Mouse (Mus musculus): ENCODE results near the gene Gm42791. TPM values are rescaled to one million over a fixed set of nuclear protein-coding genes. Genes with fewer than 3 reads are reported as not detected.

The Gm42791 gene
- polyA plus RNA-seq, 1 experiment, result not detected

DNA sequence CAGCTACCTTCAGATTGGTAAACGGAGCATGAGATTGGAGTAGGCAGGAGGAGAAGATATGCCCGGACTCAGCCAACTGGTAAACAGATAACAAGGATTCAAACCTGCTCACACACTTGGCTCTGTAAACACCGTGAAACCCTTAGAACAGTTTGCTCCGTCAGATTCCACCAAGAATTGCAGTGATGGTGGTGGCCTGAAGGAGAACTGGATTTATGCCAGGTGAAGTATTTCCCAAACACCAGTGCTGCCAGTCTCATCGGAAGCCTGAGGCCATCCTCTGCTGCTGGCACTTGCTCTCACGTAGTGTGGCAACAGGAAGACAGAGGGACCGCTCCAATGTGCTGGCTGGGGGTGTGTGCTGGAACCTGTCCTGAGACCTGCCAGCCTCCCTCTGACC lies 12.6 kb downstream of the Gm42791 start:
- DNase-seq (ENCODE audit: extremely low spot score in 1 of 2, low spot score in 1 of 2), result no peak

DNA sequence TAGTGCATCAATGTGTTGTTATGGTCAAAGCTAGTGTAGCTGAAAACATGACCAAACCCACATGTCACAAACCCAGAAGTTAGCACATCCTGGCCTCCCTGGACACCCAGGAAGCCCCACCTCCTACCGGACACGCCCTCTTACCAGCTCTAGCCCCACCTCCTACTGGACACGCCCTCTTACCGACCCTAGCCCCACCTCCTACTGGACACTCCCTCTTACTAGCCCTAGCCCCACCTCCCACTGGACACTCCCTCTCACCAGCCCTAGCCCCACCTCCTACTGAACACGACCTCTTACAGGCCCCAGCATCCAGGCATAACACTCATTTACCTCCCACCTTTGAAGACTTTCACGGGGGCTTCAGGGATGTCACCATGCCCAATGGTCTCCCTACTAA lies 14.3 kb downstream of the Gm42791 start:
- no peak for DNase-seq (ENCODE audit: extremely low spot score in 1 of 2, low spot score in 1 of 2)

DNA sequence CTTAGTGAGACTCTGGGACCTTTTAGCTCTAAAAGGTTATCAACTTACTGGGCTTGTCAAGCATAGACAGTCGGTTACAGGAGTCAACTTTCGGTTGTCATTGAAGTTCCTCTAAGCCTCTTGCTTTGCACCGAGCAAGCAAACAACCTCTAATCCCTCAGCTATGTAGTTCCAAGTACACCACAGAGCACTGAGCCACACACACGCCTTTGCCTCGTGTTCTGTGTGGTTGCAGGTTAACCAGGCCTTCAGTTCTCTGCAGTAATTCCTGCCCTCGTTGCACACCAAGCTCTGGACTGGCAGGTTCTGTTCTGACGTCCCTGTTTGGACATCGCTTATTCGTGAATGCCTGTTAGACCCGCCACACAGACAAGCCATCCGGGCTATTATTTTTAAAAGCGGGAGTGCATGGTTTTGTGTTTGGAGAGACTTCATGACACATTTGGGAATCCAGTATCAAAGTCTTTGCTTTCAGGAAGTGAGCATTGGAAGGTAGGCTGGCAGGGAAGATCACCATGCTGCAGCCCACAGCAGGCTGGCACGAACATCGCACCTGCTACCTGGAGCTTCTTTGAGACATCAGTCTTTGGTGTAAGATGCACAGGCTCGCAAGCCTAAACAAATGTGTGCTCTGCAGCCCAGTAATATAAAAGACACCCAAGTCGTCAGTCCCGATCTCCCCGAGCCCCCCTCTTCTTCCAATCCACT lies 16.3 kb downstream of the Gm42791 start:
- DNase-seq (ENCODE audit: extremely low spot score in 1 of 2, low spot score in 1 of 2), result no peak

DNA sequence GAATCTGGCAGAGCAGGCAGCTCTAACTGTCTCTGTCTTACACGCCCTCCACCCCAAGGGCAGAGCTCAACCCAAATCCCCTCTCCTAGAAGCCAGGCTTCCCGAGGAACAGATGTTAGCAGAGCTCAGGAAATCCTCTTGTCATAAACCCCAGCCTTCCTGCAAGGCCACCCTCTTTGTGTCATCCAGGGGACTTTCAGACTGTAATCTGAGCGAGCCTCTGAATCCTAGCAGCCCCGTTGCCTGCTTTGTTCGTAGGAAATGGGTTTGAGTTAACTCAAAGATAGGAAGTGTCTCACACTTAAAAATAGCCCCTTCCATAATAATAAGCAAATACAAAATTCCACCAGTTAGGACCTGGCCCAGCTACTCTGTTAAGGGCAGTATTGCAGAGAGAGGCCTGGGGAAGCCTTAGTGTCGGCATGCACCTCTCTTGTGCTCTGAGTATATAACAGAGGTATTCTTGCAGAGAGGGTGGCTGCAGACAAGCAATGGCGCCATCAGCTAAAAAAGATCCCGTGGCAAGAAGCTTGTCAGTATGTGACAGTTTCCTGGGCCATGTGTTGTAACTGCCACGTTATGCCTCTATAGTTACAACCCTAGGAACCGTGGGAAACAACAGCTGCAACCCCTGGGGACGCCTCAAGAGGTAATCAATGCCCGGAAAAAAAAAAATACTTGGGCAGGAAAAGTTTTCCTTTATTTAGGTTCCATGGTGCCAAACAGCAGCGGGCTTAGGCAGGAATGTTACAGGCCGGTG lies 17.1 kb downstream of the Gm42791 start:
- DNase-seq (ENCODE audit: extremely low spot score in 1 of 2, low spot score in 1 of 2), result no peak

DNA sequence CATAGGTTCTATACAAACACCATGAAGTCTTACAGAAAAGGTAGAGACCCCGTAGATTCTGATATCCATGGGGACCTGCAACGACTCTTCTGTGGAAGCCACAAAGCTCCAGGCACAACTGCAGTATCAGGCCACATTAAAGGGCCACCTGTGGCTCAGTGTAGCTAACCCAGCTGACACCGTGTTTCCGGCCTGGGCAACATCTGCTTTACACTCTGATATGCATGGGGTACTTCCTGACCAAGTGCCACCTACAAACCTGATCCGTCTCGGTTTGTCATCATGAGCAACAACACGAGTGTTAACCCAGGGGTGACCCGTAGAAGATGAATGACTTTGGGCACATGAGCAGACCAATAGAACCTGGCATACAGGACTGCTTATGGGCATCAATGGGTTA lies 18.1 kb downstream of the Gm42791 start:
- no peak for DNase-seq (ENCODE audit: extremely low spot score in 1 of 2, low spot score in 1 of 2)

DNA sequence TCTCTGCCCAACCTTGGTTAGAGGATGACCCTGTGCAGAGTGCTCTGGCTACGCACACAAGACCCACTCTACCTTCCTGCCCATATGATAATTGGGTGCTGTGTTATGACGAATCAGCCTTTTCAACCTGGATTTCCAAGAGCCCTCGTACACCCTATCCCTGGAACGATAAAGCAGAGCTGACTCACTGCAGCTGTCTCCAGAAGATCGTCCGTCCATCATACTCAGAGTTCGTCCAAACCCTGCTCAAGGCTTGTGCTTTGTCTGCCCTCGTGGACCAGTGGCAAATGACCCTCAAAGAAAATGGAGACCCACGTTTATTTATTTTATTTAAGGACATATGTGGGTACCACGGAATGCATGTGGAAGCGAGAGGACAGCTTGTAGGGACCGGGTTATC lies 19.9 kb downstream of the Gm42791 start:
- no peak for DNase-seq (ENCODE audit: extremely low spot score in 1 of 2, low spot score in 1 of 2)

DNA sequence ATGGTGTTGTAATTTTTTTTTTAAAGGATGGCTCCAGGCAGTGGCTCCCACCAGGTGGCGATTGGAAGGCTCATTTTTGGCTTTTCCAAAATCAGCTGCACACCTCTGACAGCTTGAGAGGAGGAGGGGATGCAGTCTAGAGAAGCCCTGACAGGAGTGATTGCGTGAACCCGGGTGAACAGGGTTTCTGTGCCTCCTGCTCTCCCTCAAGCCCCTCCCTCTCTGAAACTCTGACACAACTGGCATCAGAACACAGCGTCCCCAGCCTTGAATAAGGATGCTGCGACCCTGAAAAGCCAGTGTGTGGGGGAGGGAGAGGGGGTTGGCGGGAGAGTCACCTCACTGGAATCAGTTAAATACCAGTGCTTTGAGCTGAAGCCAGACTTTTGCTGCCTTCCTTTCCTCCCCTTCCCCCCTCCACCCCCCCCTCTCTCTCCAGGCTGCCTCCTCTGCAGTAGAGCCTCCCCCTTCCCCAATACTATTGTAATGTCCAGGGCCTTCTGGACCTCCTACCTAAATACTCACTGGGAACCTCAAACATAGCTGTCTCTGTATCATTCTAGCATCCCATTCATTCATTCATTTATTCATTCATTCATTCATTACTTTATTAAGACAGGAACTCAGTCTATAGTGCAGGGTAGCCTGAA lies 21.8 kb downstream of the Gm42791 start:
- DNase-seq (ENCODE audit: extremely low spot score in 1 of 2, low spot score in 1 of 2), result peak in 1 of 2 experiments; percentile 22

DNA sequence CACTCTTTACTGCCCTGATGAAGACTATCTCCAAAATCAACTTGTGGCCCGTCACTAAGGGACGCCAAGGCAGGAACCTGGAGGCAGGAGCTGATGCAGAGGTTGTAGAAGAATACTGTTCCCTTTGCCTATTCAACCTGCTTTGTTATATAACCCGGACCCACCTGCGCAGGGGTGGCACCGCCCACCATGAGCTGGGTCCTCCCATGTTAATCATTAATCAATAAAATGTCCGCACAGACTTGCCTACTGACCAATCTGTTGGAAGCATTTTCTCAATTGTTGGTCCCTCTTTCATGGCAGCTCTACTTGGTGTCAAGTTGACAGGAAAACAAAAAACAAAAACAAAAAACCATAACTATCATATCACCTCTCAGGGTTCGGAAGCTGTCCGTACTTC lies 22.8 kb downstream of the Gm42791 start:
- DNase-seq (ENCODE audit: extremely low spot score in 1 of 2, low spot score in 1 of 2), result no peak

DNA sequence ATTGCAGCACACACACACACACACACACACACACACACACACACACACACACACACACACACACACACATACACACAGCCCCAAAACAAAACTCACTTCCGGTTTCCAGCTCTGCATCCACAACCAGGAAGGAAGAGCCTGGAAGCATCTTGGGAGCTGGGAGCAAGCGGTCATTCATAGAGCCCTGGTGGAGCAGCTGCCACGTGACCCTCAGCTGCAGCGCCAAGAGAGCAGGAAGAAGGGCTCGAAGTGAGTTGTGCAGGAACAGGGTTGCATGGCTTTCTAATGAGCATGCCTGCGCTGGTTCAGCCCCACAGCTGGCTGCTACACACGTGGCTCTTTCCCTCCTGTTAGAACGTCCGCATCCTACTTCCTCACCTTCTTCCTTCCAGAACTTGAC lies 25.3 kb downstream of the Gm42791 start:
- no peak for DNase-seq (ENCODE audit: extremely low spot score in 1 of 2, low spot score in 1 of 2)

DNA sequence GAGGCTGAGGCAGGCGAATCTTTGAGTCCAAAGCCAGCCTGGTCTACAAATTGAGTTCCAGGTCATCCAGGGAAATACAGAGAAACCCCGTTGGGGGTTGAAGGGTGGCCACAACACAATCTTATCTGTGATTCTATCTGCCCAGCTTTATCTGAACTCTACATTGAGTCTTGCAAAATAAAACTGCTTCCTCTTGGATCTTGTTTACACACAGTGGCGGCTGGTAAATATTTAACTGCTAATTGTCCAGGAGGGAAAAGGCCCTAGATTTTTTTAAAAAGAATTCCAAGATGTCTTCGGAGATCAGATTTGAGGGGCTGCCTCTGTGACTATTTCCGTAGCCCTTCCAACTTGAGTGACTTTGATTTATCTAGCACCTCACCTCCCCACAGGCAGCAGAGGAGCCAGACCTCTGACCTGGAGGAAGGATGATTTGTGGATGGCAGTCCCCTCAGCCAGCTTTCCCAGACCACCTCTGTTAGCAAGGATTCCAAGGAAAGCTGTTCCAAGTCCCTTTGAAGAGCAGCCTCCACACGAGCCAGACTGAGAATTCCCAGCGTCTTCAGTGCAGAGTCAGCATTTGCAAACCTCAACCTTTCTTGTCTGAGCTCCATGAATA lies 25.9 kb downstream of the Gm42791 start:
- DNase-seq (ENCODE audit: extremely low spot score in 1 of 2, low spot score in 1 of 2), result no peak

DNA sequence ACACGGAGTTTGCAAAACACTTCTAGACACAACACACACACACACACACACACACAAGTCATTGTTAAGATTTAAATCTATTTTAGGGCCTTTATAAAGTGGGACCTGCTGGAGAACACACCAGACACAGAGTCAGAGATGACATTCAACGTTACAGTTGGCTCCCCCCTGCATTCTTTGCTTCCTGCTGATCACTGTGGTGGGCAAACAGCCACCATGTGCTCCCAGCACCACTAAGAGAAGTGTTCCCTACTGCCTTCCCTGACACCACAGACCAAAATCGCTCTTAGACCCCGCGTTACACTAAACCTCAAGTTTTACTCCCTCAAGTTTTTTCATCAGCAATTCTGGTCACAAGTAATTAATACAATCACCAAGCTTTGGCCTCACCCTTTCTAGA lies 26.8 kb downstream of the Gm42791 start:
- DNase-seq (ENCODE audit: extremely low spot score in 1 of 2, low spot score in 1 of 2), result no peak

DNA sequence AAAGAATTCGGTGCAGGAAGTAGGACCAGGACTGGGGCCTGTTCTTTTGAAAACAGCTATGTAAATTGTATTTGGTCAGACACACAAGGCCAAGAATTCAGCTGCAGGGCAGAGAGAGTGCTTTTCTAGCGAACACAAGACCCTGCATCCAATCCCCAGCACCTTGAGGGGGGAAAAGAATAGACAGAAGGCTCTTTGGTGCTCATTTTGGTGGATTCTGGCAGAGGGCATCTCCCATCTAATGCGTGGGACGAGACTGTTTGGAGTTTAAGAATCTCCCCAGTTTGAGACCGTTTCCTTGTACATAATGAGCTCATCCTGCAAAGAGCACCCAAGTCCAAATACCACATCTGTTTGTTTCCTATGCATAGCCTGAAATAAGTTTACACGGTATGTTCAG lies 28.6 kb downstream of the Gm42791 start:
- peak in 1 of 2 experiments; percentile 18 for DNase-seq (ENCODE audit: extremely low spot score in 1 of 2, low spot score in 1 of 2)

DNA sequence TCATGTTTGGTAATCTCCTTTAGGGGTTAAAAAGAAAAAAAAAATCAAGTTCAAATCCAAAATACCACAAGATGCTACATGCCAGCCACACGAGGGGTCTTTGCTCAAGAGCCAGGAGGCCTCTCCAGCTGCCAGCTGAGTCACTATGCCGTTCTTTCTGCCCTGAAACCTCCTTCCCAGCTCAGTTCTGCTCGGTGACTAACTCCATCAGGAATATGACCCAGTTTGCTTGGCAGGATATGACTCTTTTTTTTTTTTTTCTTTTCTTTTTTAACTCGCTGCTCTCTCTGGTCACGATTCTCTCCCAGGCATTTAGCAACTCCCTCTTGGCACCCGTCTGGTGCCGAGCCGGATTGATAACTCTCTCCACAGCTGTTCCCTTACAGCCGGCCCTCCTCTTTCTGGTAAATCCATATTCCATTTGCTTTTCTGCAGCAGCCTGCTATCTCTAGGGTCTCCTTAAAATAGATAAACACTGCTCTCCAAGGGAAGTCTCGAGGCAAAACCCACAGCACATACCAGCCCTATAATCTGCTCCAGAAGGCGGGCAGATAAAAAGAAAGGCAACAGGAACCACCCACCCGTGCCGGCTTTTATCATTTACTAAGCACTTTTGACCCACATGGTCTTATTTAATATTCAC lies 29.1 kb downstream of the Gm42791 start:
- peak; percentile 86 to 87 for DNase-seq (ENCODE audit: extremely low spot score in 1 of 2, low spot score in 1 of 2)

DNA sequence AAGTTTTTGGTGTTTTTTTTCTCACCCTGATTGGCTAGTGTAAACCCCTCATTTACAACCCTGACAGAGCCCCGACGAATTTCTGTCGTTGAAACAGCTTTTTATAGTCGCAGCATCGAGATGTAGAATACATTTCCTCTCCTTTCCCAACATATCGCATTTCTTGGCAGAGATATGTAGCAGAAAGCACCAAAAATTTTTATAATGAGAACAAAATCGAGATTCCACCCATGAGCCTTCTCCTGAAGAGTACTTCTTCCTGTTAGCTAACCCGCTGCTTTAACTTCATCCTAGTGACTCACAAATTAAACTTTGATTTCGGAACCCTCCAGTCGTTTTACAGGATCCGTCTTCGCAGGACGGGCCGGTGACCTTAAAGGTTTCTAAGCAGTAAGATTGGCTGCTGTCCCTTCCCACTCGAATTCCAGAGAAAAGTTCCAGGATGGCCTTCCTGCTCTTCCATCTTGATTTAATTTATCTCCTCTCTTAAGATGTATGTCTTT lies 29.8 kb downstream of the Gm42791 start:
- peak; percentile 39 to 77 for DNase-seq (ENCODE audit: extremely low spot score in 1 of 2, low spot score in 1 of 2)

DNA sequence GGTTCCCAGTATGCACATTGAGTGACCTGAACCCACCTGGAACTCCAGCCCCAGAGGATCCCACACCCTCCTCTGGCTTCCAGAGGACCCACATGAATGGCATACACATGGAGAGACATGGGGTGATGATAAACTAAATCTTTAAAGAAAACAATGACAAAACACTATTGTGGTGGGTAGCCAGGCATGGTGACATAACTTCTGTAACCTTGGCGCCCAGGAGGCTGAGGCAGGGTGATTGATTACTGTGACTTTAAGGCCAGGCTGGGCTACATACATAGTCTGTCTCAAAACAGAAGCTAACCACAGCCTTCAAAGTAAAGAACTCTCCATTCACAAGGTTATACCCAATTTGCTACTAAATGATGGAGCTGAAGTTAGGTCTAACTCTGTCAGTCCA lies 30.7 kb downstream of the Gm42791 start:
- no peak for DNase-seq (ENCODE audit: extremely low spot score in 1 of 2, low spot score in 1 of 2)

DNA sequence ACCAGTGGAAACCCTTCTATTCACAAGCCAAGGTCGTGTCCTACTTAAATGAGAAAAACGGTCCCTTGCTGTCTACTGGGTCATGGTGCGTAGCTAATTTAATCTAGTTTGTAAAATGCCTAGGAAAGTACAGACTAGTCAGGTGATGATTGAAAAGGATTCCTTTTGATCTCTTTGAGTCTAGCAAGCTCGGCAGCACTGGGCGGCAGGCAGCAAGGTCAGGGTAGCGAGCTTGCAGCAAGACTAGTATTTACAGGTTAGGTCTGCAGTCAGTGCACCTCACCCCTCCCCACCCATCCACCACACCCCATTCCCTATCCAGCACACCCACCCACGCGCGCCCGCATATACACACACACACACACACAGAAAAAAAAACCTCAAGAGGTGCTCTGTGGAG lies 34.7 kb downstream of the Gm42791 start:
- no peak for DNase-seq (ENCODE audit: extremely low spot score in 1 of 2, low spot score in 1 of 2)

DNA sequence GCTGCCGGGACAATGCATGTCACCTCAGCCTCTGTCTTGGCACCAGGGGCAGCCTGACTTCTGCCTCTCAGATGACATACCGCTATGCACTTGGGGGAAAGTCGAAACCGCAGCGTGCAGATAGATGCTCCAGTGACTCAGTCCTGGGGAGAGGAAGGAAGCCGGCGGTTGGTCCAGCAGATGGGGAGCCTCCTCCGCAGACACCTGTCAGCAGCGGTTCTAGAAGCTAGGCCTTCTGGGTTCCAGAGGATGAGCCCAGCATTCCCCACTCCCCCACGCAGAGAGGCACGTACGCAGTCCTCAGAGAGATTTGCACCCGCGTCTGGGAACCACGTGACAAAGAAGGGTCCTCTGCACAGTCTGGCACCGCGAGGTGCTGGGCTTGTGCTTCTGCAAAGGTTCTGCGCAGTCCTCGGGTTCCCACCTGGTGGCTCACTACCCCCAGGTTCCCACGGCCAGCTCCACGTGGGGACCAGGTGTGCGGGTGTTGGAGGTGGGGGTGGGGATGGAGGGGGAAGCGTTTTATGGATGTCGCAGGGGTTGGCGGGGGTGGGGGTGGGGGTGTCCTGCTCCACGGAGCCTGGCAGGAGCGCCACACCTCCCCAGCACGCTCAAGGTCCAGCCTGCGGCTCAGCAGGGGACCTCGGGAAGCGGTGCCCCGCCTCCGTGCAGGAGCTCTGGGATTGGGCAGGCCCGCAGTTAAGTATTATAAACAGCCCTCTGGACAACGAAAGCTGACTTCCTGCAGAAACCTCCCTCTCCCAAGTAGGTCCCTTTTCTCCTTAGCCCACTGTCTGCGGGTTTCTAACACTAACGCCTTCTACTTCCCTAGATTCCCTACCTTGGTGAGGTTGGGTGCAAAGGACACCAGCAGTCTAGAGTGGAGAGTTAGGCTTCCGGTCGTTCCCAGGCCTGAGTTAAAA lies 35.6 kb downstream of the Gm42791 start:
- DNase-seq (ENCODE audit: extremely low spot score in 1 of 2, low spot score in 1 of 2), result peak; percentile 82 to 90

DNA sequence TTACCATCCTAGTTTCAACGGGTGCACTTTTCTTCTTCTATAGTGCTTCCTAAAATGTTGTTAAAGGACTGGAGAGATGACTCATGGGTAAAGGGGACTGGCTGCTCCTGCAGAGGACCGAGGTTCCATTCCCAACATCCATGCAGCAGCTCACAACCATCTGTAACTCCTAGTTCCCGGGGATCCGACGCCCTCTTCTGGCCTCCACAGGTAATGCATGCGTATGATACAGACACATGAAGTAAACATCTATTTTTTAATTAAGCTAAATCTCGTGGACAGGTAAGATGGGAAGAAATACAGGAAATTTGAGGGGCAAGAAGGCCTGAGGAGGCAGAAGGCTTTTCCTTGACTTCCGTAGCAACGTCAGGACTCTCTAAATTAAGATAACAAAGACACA lies 36.6 kb downstream of the Gm42791 start:
- DNase-seq (ENCODE audit: extremely low spot score in 1 of 2, low spot score in 1 of 2), result peak in 1 of 2 experiments; percentile 40

DNA sequence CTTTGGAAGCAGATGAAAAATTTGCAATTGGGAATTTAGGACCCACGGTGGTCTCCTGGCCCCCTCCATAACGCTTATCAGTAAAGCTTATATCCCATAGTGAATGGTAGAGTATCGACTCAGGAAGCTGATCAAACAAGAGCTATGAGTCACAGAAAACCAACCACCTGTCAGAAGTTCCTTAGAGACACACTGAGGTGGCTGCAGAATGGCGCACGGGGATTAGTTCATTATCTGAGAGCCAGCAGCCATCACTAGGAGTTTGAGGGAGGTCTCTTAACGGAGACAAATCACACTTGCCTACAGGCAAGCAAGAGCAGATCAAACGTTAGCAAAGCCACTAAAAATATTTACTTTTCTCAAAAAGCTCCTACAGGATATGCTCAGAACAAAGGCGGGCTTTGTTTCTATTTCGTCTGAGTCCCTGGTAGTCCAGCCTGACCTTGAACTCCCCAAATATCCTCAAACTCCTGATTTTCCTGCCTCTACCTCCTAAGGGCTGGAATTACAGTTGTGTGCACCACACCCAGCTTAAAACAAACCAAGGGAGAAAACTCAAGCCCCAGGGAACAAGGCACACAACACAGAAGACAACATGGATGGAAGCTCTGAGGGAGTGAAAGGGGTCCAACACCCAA lies 37.9 kb downstream of the Gm42791 start:
- DNase-seq (ENCODE audit: extremely low spot score in 1 of 2, low spot score in 1 of 2), result no peak
